Mouse (Mus musculus) ovary, adult 10 weeks (tissue): ENCODE results near the gene Hddc2. TPM values are rescaled to one million over a fixed set of nuclear protein-coding genes. Genes with fewer than 3 reads are reported as not detected.

ENCODE experiments used
- polyA plus RNA-seq: library from polyadenylated mRNA; stranded (reverse); fragments of 350-450 nt; fragmentation: Illumina TruSeq; extraction: RNeasy Lipid Tissue Mini Kit (QIAGEN cat#74804); gene quantifications from one replicate; pipeline ENCODE4 v1.2.3, GENCODE M21; 2014

The Hddc2 gene
- 49.5 TPM for polyA plus RNA-seq

DNA sequence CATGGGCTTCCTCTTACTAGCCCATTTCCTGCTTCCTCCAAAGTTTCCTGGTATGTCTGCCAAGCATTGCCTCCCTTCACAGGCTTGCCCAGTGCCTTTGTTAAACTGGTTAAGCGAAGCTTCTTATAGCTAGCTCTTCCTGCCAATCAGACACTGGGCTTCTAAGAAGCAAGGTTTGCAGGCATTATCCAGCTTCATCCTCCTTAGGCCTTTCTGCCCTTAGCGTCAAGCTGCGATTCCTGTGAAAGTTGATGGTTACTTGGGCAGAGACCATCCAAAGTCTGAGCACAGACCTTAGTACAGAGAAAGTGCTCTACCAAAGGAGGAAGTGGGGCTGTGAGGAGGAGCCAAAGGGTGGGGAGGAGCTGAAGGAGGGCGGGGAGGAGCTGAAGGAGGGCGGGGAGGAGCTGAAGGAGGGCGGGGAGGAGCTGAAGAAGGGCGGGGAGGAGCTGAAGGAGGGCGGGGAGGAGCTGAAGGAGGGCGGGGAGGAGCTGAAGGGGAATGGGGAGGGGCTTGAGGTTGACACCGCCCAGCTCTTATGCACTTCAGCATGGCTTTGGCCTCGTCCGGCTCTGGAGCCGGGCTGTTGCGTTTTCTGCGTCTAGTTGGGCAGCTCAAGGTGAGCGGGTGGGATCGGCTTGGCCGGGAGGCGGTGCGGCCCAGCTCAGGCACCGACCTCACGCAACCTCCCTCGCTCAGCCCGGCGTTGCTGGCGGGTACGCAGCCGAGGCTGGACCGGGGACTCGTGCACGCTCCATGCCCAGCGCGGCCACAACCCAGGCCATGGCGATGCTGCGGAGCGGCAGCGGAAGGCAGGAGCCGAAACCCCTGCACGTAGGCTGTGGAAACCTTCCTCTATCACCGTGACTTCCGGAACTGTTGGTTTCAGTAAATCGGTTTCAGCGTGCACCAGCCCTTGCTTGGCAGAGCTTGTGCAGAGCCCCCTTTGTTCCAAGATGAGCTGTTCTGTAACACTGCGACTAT, at the start of gene Hddc2:
Hddc2 (plus strand) TSS at position 519 of the 984 bp plus-strand sequence.

Other genes with a start within 250 kb of the Hddc2 start
- 36.3 TPM for gene Tpd52l1, start 132.6 kb downstream of the Hddc2 start, polyA plus RNA-seq